Mouse (Mus musculus) heart, embryonic 12.5 days (tissue): ENCODE results near the gene Hipk2. TPM values are rescaled to one million over a fixed set of nuclear protein-coding genes. Genes with fewer than 3 reads are reported as not detected.
A peak's percentile ranks its signal among the peaks of the same experiment; 100 is the strongest.

Experiments used
- ATAC-seq: fragments of 200-750 bp; cut with Nextera tagmentation; 2 replicates; pipeline ENCODE4 v1.8.0; 2017; ENCODE audit warnings: moderate TSS enrichment, moderate library complexity; ENCODE audit not compliant: insufficient number of reproducible peaks, low FRiP score
- H3K27ac ChIP-seq: fragments of 300-500 bp; sonication (generic); 2 replicates; pipeline ENCODE4 v1.5.1; 2016; ENCODE audit warnings: mild to moderate bottlenecking, moderate library complexity; ENCODE audit not compliant: poor library complexity, severe bottlenecking
- H3K27me3 ChIP-seq: fragments of 300-500 bp; sonication (generic); replicated peaks from 2 replicates; pipeline ENCODE4 v1.6.1; 2016; ENCODE audit warnings: mild to moderate bottlenecking, moderate library complexity
- H3K36me3 ChIP-seq: fragments of 300-500 bp; sonication (generic); 2 replicates; pipeline ENCODE4 v1.6.1; 2016; ENCODE audit warnings: mild to moderate bottlenecking, moderate library complexity
- H3K4me1 ChIP-seq: fragments of 300-500 bp; sonication (generic); replicated peaks from 2 replicates; pipeline ENCODE4 v1.6.1; 2016; ENCODE audit warnings: mild to moderate bottlenecking
- H3K4me2 ChIP-seq: fragments of 300-500 bp; sonication (generic); 2 replicates; pipeline ENCODE4 v1.6.1; 2016; ENCODE audit warnings: mild to moderate bottlenecking, moderate library complexity
- H3K4me3 ChIP-seq: fragments of 300-500 bp; sonication (generic); 2 replicates; pipeline ENCODE4 v1.5.1; 2016; ENCODE audit warnings: mild to moderate bottlenecking
- H3K9ac ChIP-seq: fragments of 300-500 bp; sonication (generic); 2 replicates; pipeline ENCODE4 v1.6.1; 2016; ENCODE audit warnings: mild to moderate bottlenecking, moderate library complexity
- H3K9me3 ChIP-seq: fragments of 300-500 bp; sonication (generic); replicated peaks from 2 replicates; pipeline ENCODE4 v1.6.1; 2016; ENCODE audit warnings: mild to moderate bottlenecking, moderate library complexity
- WGBS: fragments of 180-500 bp; shearing (Covaris S2); methylation state at CpG from one replicate; pipeline ENCODE4 v1.1.7; 2016; 5-methylcytosine and 5-hydroxymethylcytosine counted together
- polyA plus RNA-seq: library from polyadenylated mRNA; unstranded; fragments of >200 nt; fragmentation: Nextera tagmentation; extraction: Ambion mirVana; gene quantifications from 2 replicates; pipeline ENCODE4 v1.2.1, GENCODE M21; 2016

The Hipk2 gene
- polyA plus RNA-seq, 1 experiment from 2014 or later, result 12.5 TPM

GRCm38 (mm10) chr6:38901636-38902035 is 25.7 kb upstream of the Hipk2 start:
- no peak overlapping the region for H3K9ac ChIP-seq
- no peak overlapping the region for H3K4me2 ChIP-seq
- no peak for ATAC-seq
- WGBS, result 54% methylated on average over 3 of the region's 3 CpGs
- H3K4me1 ChIP-seq, result peaks cover 12% of the 10 kb centered on the region
- H3K36me3 ChIP-seq, result no peaks in the 10 kb centered on the region
- no peak overlapping the region for H3K4me3 ChIP-seq
- no peaks in the 10 kb centered on the region for H3K9me3 ChIP-seq
- H3K27ac ChIP-seq, result no peak overlapping the region
- H3K27me3 ChIP-seq, result no peaks in the 10 kb centered on the region

- no peak overlapping the region; the same call in 1 of the 2 replicates for H3K27ac ChIP-seq
- no peaks in the 10 kb centered on the region for H3K9me3 ChIP-seq
- 84% methylated on average over 4 of the region's 4 CpGs for WGBS
- no peak overlapping the region for H3K9ac ChIP-seq
- no peak overlapping the region for H3K4me2 ChIP-seq
- H3K27me3 ChIP-seq, result no peaks in the 10 kb centered on the region
- H3K4me3 ChIP-seq, result no peak overlapping the region
- H3K4me1 ChIP-seq, result peaks cover 12% of the 10 kb centered on the region
- ATAC-seq, result no peak
- H3K36me3 ChIP-seq, result no peaks in the 10 kb centered on the region
Observed at GRCm38 (mm10) chr6:38901152-38901551, 25.2 kb upstream of the Hipk2 start.

GRCm38 (mm10) chr6:38900479-38901126 is 24.6 kb upstream of the Hipk2 start:
- H3K36me3 ChIP-seq, result no peaks in the 10 kb centered on the region
- H3K9me3 ChIP-seq, result no peaks in the 10 kb centered on the region
- H3K4me3 ChIP-seq, result no peak overlapping the region
- H3K9ac ChIP-seq, result no peak overlapping the region
- H3K27ac ChIP-seq, result no peak overlapping the region
- ATAC-seq, result peak; percentile 66
- H3K4me1 ChIP-seq, result peaks cover 12% of the 10 kb centered on the region
- no peak overlapping the region for H3K4me2 ChIP-seq
- H3K27me3 ChIP-seq, result no peaks in the 10 kb centered on the region
- 80% methylated on average over 4 of the region's 4 CpGs for WGBS

- H3K9ac ChIP-seq, result no peak overlapping the region
- no peak overlapping the region for H3K27ac ChIP-seq
- no peaks in the 10 kb centered on the region for H3K9me3 ChIP-seq
- no peak overlapping the region for H3K4me2 ChIP-seq
- H3K4me1 ChIP-seq, result peaks cover 12% of the 10 kb centered on the region
- no peaks in the 10 kb centered on the region for H3K36me3 ChIP-seq
- no peak overlapping the region for H3K4me3 ChIP-seq
- 58% methylated on average over 4 of the region's 4 CpGs for WGBS
- H3K27me3 ChIP-seq, result no peaks in the 10 kb centered on the region
- ATAC-seq, result peak; percentile 89
Observed at GRCm38 (mm10) chr6:38900073-38900472, 24.1 kb upstream of the Hipk2 start.

GRCm38 (mm10) chr6:38893615-38894014 is 17.6 kb upstream of the Hipk2 start:
- no peak overlapping the region for H3K4me2 ChIP-seq
- H3K27ac ChIP-seq, result no peak overlapping the region
- no peaks in the 10 kb centered on the region for H3K36me3 ChIP-seq
- H3K4me3 ChIP-seq, result no peak overlapping the region
- 76% methylated on average over 3 of the region's 3 CpGs for WGBS
- H3K9me3 ChIP-seq, result no peaks in the 10 kb centered on the region
- no peak overlapping the region for H3K9ac ChIP-seq
- H3K4me1 ChIP-seq, result peaks cover 9% of the 10 kb centered on the region
- H3K27me3 ChIP-seq, result no peaks in the 10 kb centered on the region
- no peak for ATAC-seq

GRCm38 (mm10) chr6:38892017-38892416 is 16.1 kb upstream of the Hipk2 start:
- ATAC-seq, result no peak
- Histone ChIP-seq H3K27me3 (no peaks in the 10 kb centered on the region), H3K4me3 (no peak overlapping the region), H3K4me2 (no peak overlapping the region), H3K36me3 (no peaks in the 10 kb centered on the region), H3K9ac (no peak overlapping the region), H3K27ac (no peak overlapping the region), H3K4me1 (peaks cover 3% of the 10 kb centered on the region), H3K9me3 (no peaks in the 10 kb centered on the region)
- WGBS, result 62% methylated on average over 2 of the region's 2 CpGs

GRCm38 (mm10) chr6:38889156-38889555 is 13.2 kb upstream of the Hipk2 start:
- Histone ChIP-seq H3K4me2 (no peak overlapping the region), H3K27me3 (no peaks in the 10 kb centered on the region), H3K4me3 (no peak overlapping the region), H3K36me3 (no peaks in the 10 kb centered on the region), H3K27ac (no peak overlapping the region), H3K4me1 (no peaks in the 10 kb centered on the region), H3K9ac (no peak overlapping the region), H3K9me3 (no peaks in the 10 kb centered on the region)
- WGBS, result 76% methylated on average over 6 of the region's 6 CpGs
- no peak for ATAC-seq

- 81% methylated on average over 4 of the region's 4 CpGs for WGBS
- Histone ChIP-seq H3K27me3 (no peaks in the 10 kb centered on the region), H3K4me1 (peaks cover 8% of the 10 kb centered on the region; the same call in 1 of the 2 replicates), H3K27ac (no peak overlapping the region), H3K9ac (no peak overlapping the region), H3K36me3 (no peaks in the 10 kb centered on the region), H3K4me3 (no peak overlapping the region), H3K9me3 (no peaks in the 10 kb centered on the region), H3K4me2 (no peak overlapping the region)
- no peak for ATAC-seq
Observed at GRCm38 (mm10) chr6:38887436-38887835, 11.5 kb upstream of the Hipk2 start.

GRCm38 (mm10) chr6:38885132-38885531 is 9.2 kb upstream of the Hipk2 start:
- H3K4me2 ChIP-seq, result no peak overlapping the region
- no peak for ATAC-seq
- H3K4me1 ChIP-seq, result peaks cover 8% of the 10 kb centered on the region; the same call in 1 of the 2 replicates
- H3K27ac ChIP-seq, result no peak overlapping the region
- no peaks in the 10 kb centered on the region for H3K36me3 ChIP-seq
- H3K27me3 ChIP-seq, result no peaks in the 10 kb centered on the region
- H3K9ac ChIP-seq, result no peak overlapping the region
- H3K4me3 ChIP-seq, result no peak overlapping the region
- WGBS, result 64% methylated on average over 1 of the region's 1 CpGs
- H3K9me3 ChIP-seq, result no peaks in the 10 kb centered on the region

- Histone ChIP-seq H3K4me3 (no peak overlapping the region), H3K4me1 (peaks cover 8% of the 10 kb centered on the region; the same call in 1 of the 2 replicates), H3K27ac (no peak overlapping the region), H3K27me3 (no peaks in the 10 kb centered on the region), H3K4me2 (no peak overlapping the region), H3K9ac (no peak overlapping the region), H3K36me3 (no peaks in the 10 kb centered on the region), H3K9me3 (no peaks in the 10 kb centered on the region)
- 41% methylated on average over 3 of the region's 3 CpGs for WGBS
- ATAC-seq, result no peak
Observed at GRCm38 (mm10) chr6:38884482-38884881, 8.5 kb upstream of the Hipk2 start.

GRCm38 (mm10) chr6:38882728-38883171 is 6.8 kb upstream of the Hipk2 start:
- Histone ChIP-seq H3K4me3 (no peak overlapping the region), H3K27ac (no peak overlapping the region), H3K4me1 (peaks cover 8% of the 10 kb centered on the region; the same call in 1 of the 2 replicates), H3K9ac (no peak overlapping the region; the same call in 1 of the 2 replicates), H3K9me3 (no peaks in the 10 kb centered on the region), H3K27me3 (no peaks in the 10 kb centered on the region), H3K4me2 (no peak overlapping the region), H3K36me3 (no peaks in the 10 kb centered on the region)
- 51% methylated on average over 6 of the region's 6 CpGs for WGBS
- ATAC-seq, result no peak

GRCm38 (mm10) chr6:38881975-38882374 is 6.0 kb upstream of the Hipk2 start:
- H3K4me2 ChIP-seq, result no peak overlapping the region
- WGBS, result 66% methylated on average over 6 of the region's 6 CpGs
- H3K27ac ChIP-seq, result no peak overlapping the region
- H3K4me3 ChIP-seq, result no peak overlapping the region
- H3K9ac ChIP-seq, result no peak overlapping the region
- H3K4me1 ChIP-seq, result peaks cover 8% of the 10 kb centered on the region; the same call in 1 of the 2 replicates
- no peaks in the 10 kb centered on the region for H3K9me3 ChIP-seq
- no peak for ATAC-seq
- no peaks in the 10 kb centered on the region for H3K36me3 ChIP-seq
- H3K27me3 ChIP-seq, result no peaks in the 10 kb centered on the region
